Mouse (Mus musculus) right cerebral cortex, postnatal 36 days (tissue): ENCODE measurements at regions not wholly inside any gene's neighbourhood (a gene's known extent, or its start where the extent isn't known, plus 50 kb on each side); places are given as distances from the start of the nearest gene placed in this dataset.

Experiments
- DNase-seq, 2 experiments: peaks; one replicate each; pipeline ENCODE4 v3.0.0; 2022; ENCODE audit warnings: low spot score in 2 of 2, mixed read lengths in 1 of 2

- no peak for DNase-seq
Measured at GRCm38 (mm10) chr11:52541210-52541609, 145.0 kb downstream of the 9530068E07Rik start.

GRCm38 (mm10) chr11:52551451-52551850, 155.2 kb downstream of the 9530068E07Rik start:
- no peak for DNase-seq

GRCm38 (mm10) chr11:52552860-52553259, 156.6 kb downstream of the 9530068E07Rik start:
- no peak for DNase-seq

- DNase-seq: no peak
Measured at GRCm38 (mm10) chr11:52557836-52558235, 161.6 kb downstream of the 9530068E07Rik start.

- DNase-seq: no peak
Measured at GRCm38 (mm10) chr11:52558782-52559181, 162.6 kb downstream of the 9530068E07Rik start.

GRCm38 (mm10) chr11:52561281-52561680, 165.1 kb downstream of the 9530068E07Rik start:
- no peak for DNase-seq

- no peak for DNase-seq
Measured at GRCm38 (mm10) chr11:52565457-52565856, 169.2 kb downstream of the 9530068E07Rik start.

- DNase-seq: peak in 1 of 2 experiments; percentile 45
Measured at GRCm38 (mm10) chr11:52566026-52566425, 169.8 kb downstream of the 9530068E07Rik start.

- DNase-seq: peak; percentile 28 to 47
Measured at GRCm38 (mm10) chr11:52567945-52568687, 171.9 kb downstream of the 9530068E07Rik start.

- no peak for DNase-seq
Measured at GRCm38 (mm10) chr11:52568794-52569193, 172.6 kb downstream of the 9530068E07Rik start.

- DNase-seq: no peak
Measured at GRCm38 (mm10) chr11:52569759-52570158, 173.5 kb downstream of the 9530068E07Rik start.

GRCm38 (mm10) chr11:52578471-52578870, 182.2 kb downstream of the 9530068E07Rik start:
- no peak for DNase-seq

- DNase-seq: no peak
Measured at GRCm38 (mm10) chr11:52579764-52580377, 183.6 kb downstream of the 9530068E07Rik start.

GRCm38 (mm10) chr11:52591596-52592180, 172.7 kb upstream of the Fstl4 start:
- DNase-seq: no peak

GRCm38 (mm10) chr11:52594092-52594491, 170.3 kb upstream of the Fstl4 start:
- DNase-seq: no peak

GRCm38 (mm10) chr11:52601196-52601595, 163.2 kb upstream of the Fstl4 start:
- DNase-seq: no peak

GRCm38 (mm10) chr11:52602061-52602561, 162.3 kb upstream of the Fstl4 start:
- DNase-seq: peak; percentile 21 to 22

GRCm38 (mm10) chr11:52602796-52603195, 161.6 kb upstream of the Fstl4 start:
- DNase-seq: no peak

- no peak for DNase-seq
Measured at GRCm38 (mm10) chr11:52610681-52611165, 153.7 kb upstream of the Fstl4 start.

- DNase-seq: no peak
Measured at GRCm38 (mm10) chr11:52615622-52616021, 148.8 kb upstream of the Fstl4 start.

GRCm38 (mm10) chr11:52618646-52619045, 145.8 kb upstream of the Fstl4 start:
- DNase-seq: no peak

GRCm38 (mm10) chr11:52622861-52623260, 141.6 kb upstream of the Fstl4 start:
- no peak for DNase-seq
